Mouse (Mus musculus): ENCODE results near the gene Usp10. TPM values are rescaled to one million over a fixed set of nuclear protein-coding genes. Genes with fewer than 3 reads are reported as not detected.

The Usp10 gene
- polyA plus RNA-seq, 1 experiment from 2014 or later, result 126 TPM

GRCm38 (mm10) chr8:119978770-119979381 lies 68.7 kb downstream of the Usp10 start:
- no peaks in the 10 kb centered on the region for H3K36me3 ChIP-seq
- no peaks in the 10 kb centered on the region for H3K27me3 ChIP-seq
- no peak overlapping the region for H3K4me2 ChIP-seq
- H3K4me1 ChIP-seq (replicated peaks), result 0 out of 2 replicates have a peak, but pooled peaks cover 4% of the 10 kb centered on the region
- H3K27ac ChIP-seq, result no peak overlapping the region
- no peak overlapping the region for H3K9ac ChIP-seq
- H3K9me3 ChIP-seq, result no peaks in the 10 kb centered on the region
- H3K4me3 ChIP-seq, result no peak overlapping the region
- 62% methylated on average over 11 of the region's 11 CpGs for WGBS
- ATAC-seq (ENCODE audit: low FRiP score), result no peak

- no peaks in the 10 kb centered on the region for H3K36me3 ChIP-seq
- no peak overlapping the region for H3K27ac ChIP-seq
- H3K4me1 ChIP-seq (replicated peaks), result 0 out of 2 replicates have a peak, but pooled peaks cover 4% of the 10 kb centered on the region
- H3K9me3 ChIP-seq, result no peaks in the 10 kb centered on the region
- WGBS, result 76% methylated on average over 4 of the region's 4 CpGs
- no peak for ATAC-seq (ENCODE audit: low FRiP score)
- H3K4me3 ChIP-seq, result no peak overlapping the region
- H3K4me2 ChIP-seq, result no peak overlapping the region
- H3K9ac ChIP-seq, result no peak overlapping the region
- H3K27me3 ChIP-seq, result no peaks in the 10 kb centered on the region
Observed at GRCm38 (mm10) chr8:119981253-119981652, 71.1 kb downstream of the Usp10 start.

- Histone ChIP-seq H3K27me3 (no peaks in the 10 kb centered on the region), H3K36me3 (no peaks in the 10 kb centered on the region), H3K9ac (no peak overlapping the region), H3K4me3 (no peak overlapping the region), H3K9me3 (no peaks in the 10 kb centered on the region), H3K4me2 (no peak overlapping the region), H3K27ac (no peak overlapping the region), H3K4me1 (replicated peaks) (0 out of 2 replicates have a peak, but pooled peaks cover 2% of the 10 kb centered on the region)
- ATAC-seq (ENCODE audit: low FRiP score), result no peak
Observed at GRCm38 (mm10) chr8:119984085-119984484, 73.9 kb downstream of the Usp10 start.

- H3K4me2 ChIP-seq, result no peak overlapping the region
- 79% methylated on average over 5 of the region's 5 CpGs for WGBS
- H3K9me3 ChIP-seq, result no peaks in the 10 kb centered on the region
- no peak overlapping the region for H3K27ac ChIP-seq
- peaks cover 11% of the 10 kb centered on the region for H3K27me3 ChIP-seq
- no peak overlapping the region for H3K9ac ChIP-seq
- H3K36me3 ChIP-seq, result no peaks in the 10 kb centered on the region
- no peaks in the 10 kb centered on the region for H3K4me1 ChIP-seq (replicated peaks)
- no peak for ATAC-seq (ENCODE audit: low FRiP score)
- H3K4me3 ChIP-seq, result no peak overlapping the region
Observed at GRCm38 (mm10) chr8:119986174-119986573, 76.0 kb downstream of the Usp10 start.

GRCm38 (mm10) chr8:119988087-119988486 lies 77.9 kb downstream of the Usp10 start:
- H3K4me2 ChIP-seq, result no peak overlapping the region

GRCm38 (mm10) chr8:119992249-119992648 lies 82.1 kb downstream of the Usp10 start, which contains the start of gene Crispld2:
Crispld2 (plus strand) TSS chr8:119992438.
- peak within 1 kb of the TSS; percentile 38 for H3K4me3 ChIP-seq
- H3K4me1 ChIP-seq (replicated peaks), result peaks cover 25% of the 10 kb centered on the region
- no peak within 1 kb of the TSS for H3K27ac ChIP-seq
- peak within 1 kb of the TSS; percentile 58 for H3K4me2 ChIP-seq
- no peaks in the 10 kb centered on the region for H3K36me3 ChIP-seq
- peak within 1 kb of the TSS; percentile 51 for H3K9ac ChIP-seq
- no peaks in the 10 kb centered on the region for H3K9me3 ChIP-seq
- under 1% methylated on average over 25 of the region's 25 CpGs for WGBS
- H3K27me3 ChIP-seq, result peaks cover 52% of the 10 kb centered on the region
- peak; percentile 86 for ATAC-seq (ENCODE audit: low FRiP score)

More at GRCm38 (mm10) chr8:119988087-119988486, 77.9 kb downstream of the Usp10 start:
- Histone ChIP-seq H3K4me1 (replicated peaks) (peaks cover 13% of the 10 kb centered on the region), H3K27me3 (peaks cover 30% of the 10 kb centered on the region), H3K36me3 (no peaks in the 10 kb centered on the region), H3K9me3 (no peaks in the 10 kb centered on the region), H3K4me3 (no peak overlapping the region), H3K9ac (no peak overlapping the region), H3K27ac (no peak overlapping the region)
- WGBS, result 73% methylated on average over 15 of the region's 15 CpGs
- ATAC-seq (ENCODE audit: low FRiP score), result no peak

- H3K9ac ChIP-seq, result no peak overlapping the region
- no peak overlapping the region for H3K4me2 ChIP-seq
- ATAC-seq (ENCODE audit: low FRiP score), result no peak
- H3K27ac ChIP-seq, result no peak overlapping the region
- H3K36me3 ChIP-seq, result no peaks in the 10 kb centered on the region
- WGBS, result 73% methylated on average over 7 of the region's 7 CpGs
- H3K9me3 ChIP-seq, result no peaks in the 10 kb centered on the region
- no peak overlapping the region for H3K4me3 ChIP-seq
- H3K27me3 ChIP-seq, result peaks cover 52% of the 10 kb centered on the region
- peaks cover 25% of the 10 kb centered on the region for H3K4me1 ChIP-seq (replicated peaks)
Observed at GRCm38 (mm10) chr8:119994114-119994513, 84.0 kb downstream of the Usp10 start.

GRCm38 (mm10) chr8:119994556-119994955 lies 84.4 kb downstream of the Usp10 start:
- WGBS, result 67% methylated on average over 6 of the region's 6 CpGs
- H3K27ac ChIP-seq, result no peak overlapping the region
- peaks cover 25% of the 10 kb centered on the region for H3K4me1 ChIP-seq (replicated peaks)
- H3K36me3 ChIP-seq, result no peaks in the 10 kb centered on the region
- H3K4me2 ChIP-seq, result no peak overlapping the region
- H3K9me3 ChIP-seq, result no peaks in the 10 kb centered on the region
- no peak overlapping the region for H3K4me3 ChIP-seq
- no peak for ATAC-seq (ENCODE audit: low FRiP score)
- H3K27me3 ChIP-seq, result peaks cover 52% of the 10 kb centered on the region
- H3K9ac ChIP-seq, result no peak overlapping the region

GRCm38 (mm10) chr8:119997266-119997665 lies 87.1 kb downstream of the Usp10 start:
- Histone ChIP-seq H3K9ac (no peak overlapping the region), H3K4me3 (no peak overlapping the region), H3K4me1 (replicated peaks) (peaks cover 23% of the 10 kb centered on the region), H3K4me2 (no peak overlapping the region), H3K27me3 (peaks cover 30% of the 10 kb centered on the region), H3K36me3 (no peaks in the 10 kb centered on the region), H3K9me3 (no peaks in the 10 kb centered on the region), H3K27ac (no peak overlapping the region)
- WGBS, result 85% methylated on average over 4 of the region's 4 CpGs
- ATAC-seq (ENCODE audit: low FRiP score), result no peak

- Histone ChIP-seq H3K9ac (no peak overlapping the region), H3K4me2 (no peak overlapping the region), H3K27ac (no peak overlapping the region), H3K36me3 (no peaks in the 10 kb centered on the region), H3K9me3 (no peaks in the 10 kb centered on the region), H3K4me1 (replicated peaks) (peaks cover 15% of the 10 kb centered on the region), H3K4me3 (no peak overlapping the region), H3K27me3 (peaks cover 5% of the 10 kb centered on the region; the same call in 1 of the 2 replicates)
- WGBS, result 81% methylated on average over 8 of the region's 8 CpGs
- ATAC-seq (ENCODE audit: low FRiP score), result no peak
Observed at GRCm38 (mm10) chr8:120000461-120000860, 90.3 kb downstream of the Usp10 start.

- Histone ChIP-seq H3K4me3 (no peak overlapping the region), H3K36me3 (no peaks in the 10 kb centered on the region), H3K27me3 (0 out of 2 replicates have a peak, but pooled peaks cover 3% of the 10 kb centered on the region), H3K9me3 (no peaks in the 10 kb centered on the region), H3K4me1 (replicated peaks) (peaks cover 23% of the 10 kb centered on the region), H3K4me2 (no peak overlapping the region), H3K27ac (no peak overlapping the region), H3K9ac (no peak overlapping the region)
- no peak for ATAC-seq (ENCODE audit: low FRiP score)
- WGBS, result 63% methylated on average over 7 of the region's 7 CpGs
Observed at GRCm38 (mm10) chr8:120001712-120002111, 91.6 kb downstream of the Usp10 start.

- 0 out of 2 replicates have a peak, but pooled peaks cover 3% of the 10 kb centered on the region for H3K27me3 ChIP-seq
- H3K27ac ChIP-seq, result no peak overlapping the region
- ATAC-seq (ENCODE audit: low FRiP score), result no peak
- no peak overlapping the region for H3K4me3 ChIP-seq
- no peaks in the 10 kb centered on the region for H3K36me3 ChIP-seq
- H3K9ac ChIP-seq, result no peak overlapping the region
- peaks cover 26% of the 10 kb centered on the region for H3K4me1 ChIP-seq (replicated peaks)
- WGBS, result 75% methylated on average over 8 of the region's 9 CpGs
- no peaks in the 10 kb centered on the region for H3K9me3 ChIP-seq
- no peak overlapping the region for H3K4me2 ChIP-seq
Observed at GRCm38 (mm10) chr8:120002348-120002747, 92.2 kb downstream of the Usp10 start.

GRCm38 (mm10) chr8:120004154-120004702 lies 94.1 kb downstream of the Usp10 start:
- no peak overlapping the region for H3K4me2 ChIP-seq
- peaks cover 26% of the 10 kb centered on the region for H3K4me1 ChIP-seq (replicated peaks)
- WGBS, result 31% methylated on average over 14 of the region's 14 CpGs
- 0 out of 2 replicates have a peak, but pooled peaks cover 3% of the 10 kb centered on the region for H3K27me3 ChIP-seq
- no peak overlapping the region for H3K9ac ChIP-seq
- no peak overlapping the region for H3K4me3 ChIP-seq
- H3K9me3 ChIP-seq, result no peaks in the 10 kb centered on the region
- H3K36me3 ChIP-seq, result no peaks in the 10 kb centered on the region
- H3K27ac ChIP-seq, result peak overlapping the region; percentile 30; the same call in 1 of the 2 replicates
- ATAC-seq (ENCODE audit: low FRiP score), result no peak
